Mouse (Mus musculus) T-helper 1 cell (primary cell): ENCODE measurements around the gene Fbxw8.

Experiments
- in situ Hi-C: fragments of 300-600 bp; cut with MboI, MseI; formaldehyde crosslinking; loops from one replicate; pipeline ENCODE4 v1.15.1; 2025; ENCODE audit warnings: high pct_unique_total_duplicates

The Fbxw8 gene

DNA sequence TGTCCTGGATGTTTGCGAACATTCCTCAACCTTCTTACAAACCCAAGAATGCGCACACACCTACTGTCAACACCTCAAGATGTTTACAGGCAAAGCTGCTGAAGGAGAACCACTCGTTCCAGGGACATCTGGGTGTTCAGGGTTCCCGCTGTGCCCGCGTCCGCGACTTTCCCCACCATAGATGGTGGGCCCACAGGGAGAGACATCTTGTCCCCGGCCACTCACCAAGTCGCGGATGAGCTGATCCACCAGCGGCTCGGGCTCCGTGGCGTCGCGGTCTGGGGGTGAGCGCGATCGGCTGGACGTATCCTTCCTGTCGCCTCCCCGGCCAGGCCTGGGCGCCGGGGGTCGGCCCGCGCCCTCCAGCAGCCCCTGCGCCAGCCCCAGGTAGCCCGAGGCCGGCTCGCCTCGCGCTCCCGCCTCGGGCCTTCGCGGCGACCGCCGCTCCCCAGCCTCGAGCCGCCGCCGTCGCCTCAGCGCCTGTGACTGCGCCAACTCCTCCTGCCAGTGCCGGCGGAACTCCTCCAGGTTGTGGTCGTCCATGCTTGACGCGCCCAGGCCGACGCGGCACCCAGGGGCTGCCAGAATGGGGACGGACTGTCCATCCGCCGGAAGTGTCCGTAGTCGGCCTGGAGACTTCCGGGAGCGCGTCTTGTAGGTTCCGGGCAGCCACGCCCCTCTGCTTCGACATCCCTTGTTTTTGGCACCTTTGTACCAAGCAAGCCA lies at the start of gene Fbxw8:
Gene Fbxw8 (minus strand): TSS at position 626 of the 726 bp plus-strand sequence.
- in situ Hi-C loops = no loop called here

DNA sequence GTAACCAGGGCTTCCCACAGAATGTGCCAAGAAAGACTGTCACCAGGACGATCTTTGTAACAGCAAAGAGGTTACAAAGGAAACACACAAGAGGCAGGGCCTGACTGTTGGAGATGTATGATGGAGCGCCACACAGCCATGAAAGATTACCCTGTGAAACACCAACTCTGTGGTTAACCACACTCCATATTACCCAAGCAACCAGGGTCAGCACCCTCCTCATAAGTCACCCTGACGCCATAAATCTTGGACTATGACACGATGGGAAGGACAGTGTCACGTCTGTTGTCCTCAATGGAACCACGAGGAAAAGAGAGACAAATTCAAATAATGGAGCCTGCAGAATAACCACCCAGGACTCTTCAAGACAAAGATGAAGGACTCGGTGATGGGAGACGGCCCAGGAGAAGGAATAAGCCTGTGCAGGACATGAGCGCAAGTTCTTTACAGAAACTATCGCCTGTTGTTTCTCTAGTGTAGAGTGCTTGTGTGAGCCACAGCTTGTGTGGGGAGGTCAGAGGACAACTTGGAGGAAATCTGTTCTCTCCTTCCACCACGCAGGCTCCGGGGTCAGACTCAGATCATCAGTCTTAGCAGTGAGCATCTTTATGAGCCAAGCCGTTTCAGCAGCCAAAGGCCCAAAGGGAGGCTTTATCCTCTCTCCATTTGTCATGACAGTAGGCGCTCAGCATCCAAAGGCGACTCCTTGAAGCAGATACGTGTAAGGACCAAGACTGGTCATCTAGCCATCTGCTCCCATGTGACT lies 49.6 kb upstream of the Fbxw8 start:
- in situ Hi-C loops = no loop called here

DNA sequence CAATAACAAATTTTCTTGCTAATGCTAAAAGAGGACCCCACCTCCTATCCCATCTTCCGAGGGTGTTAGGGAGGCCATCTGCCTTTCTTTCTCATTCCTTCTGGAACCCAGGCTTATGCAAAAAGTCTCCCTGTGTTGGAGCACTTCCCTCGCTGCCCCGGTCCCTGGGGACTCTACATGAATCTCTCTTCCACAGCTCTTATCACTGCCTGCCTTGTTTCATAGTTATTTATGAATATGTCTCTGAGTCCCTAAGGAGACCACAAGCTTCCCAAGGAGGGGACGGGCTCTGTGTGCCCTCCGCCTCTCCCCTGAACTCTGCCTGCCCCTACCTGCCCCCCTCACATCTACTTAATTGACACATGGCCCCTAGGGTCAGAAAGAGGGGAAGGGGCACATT lies 44.4 kb upstream of the Fbxw8 start:
- in situ Hi-C loops = no loop called here

DNA sequence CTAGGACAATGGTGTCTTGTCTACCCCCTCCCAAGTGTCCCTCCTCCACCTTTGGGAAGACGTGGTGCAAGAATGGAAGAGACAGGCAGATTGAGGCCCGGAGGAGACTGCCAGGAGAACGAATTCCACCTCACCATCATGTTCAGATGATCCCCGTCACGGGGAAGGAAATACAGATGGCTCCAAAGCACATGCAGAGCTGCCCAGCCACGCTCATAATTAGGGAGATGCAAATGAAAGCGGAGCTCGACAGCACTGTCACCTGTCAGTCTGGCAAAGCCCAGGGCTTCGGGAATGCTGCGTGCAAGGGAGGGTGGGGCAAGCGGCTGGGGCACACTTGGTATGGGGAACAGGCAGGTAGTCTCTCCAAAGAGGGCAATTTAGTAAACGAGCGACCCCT lies 42.2 kb upstream of the Fbxw8 start:
- in situ Hi-C loops = no loop called here

DNA sequence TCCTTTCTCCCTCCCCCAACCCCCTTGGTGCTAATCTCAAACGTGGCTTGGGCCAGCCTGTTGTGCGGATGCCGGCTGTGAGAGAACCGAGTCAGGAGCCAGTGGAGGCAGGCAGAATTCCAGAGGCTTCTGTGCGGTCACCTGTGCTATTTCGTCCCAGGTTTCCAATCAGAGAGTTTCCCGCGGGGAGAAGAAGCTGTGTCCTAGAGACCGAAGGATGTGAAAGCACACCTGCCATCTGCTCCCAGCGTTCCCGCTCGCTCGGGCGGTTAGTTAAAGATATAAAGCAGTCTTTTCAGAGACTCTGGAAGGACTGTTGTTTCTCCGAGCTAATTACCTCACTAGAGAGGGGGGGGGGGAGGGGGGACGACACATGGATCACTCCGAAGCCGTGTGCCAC lies 37.0 kb upstream of the Fbxw8 start:
- in situ Hi-C loops = no loop called here

DNA sequence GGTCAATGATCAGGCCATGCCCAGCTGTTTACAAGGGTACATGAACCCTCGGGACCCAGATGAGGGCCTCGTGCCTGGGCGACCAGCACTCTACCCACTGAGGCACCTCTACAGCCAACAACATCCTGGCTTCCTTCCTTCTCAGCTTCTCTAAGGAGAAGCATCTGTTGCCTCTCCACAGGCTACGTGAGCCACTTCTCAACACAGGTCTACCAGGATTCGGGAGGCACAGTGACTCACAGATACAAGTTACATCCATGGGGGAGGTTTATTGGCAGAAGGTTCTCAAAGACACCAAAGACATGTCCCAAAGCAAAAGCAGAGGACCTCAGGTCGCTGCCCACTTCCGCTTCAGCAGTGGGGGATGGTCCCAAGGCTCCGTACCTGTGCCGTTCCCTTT lies 35.2 kb upstream of the Fbxw8 start:
- in situ Hi-C loops = no loop called here

DNA sequence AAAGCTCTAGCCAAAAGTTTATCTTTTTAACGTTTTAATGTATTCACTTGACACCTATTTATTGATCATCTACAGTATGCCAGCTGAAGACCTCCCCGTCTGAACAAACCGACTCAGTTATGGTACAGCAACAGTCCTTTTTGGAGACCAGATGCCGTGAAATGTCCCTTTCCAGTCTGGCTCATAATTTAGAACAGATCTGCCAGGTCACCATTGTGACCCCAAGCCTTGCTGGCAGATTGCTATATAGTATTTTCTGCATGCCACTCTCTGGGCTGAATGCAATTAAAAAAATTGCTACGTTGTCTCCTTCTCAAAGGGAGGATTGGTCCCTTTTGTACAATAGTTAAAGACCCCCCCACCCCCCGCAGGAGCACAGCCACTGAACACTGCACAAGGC lies 33.1 kb upstream of the Fbxw8 start:
- in situ Hi-C loops = no loop called here

DNA sequence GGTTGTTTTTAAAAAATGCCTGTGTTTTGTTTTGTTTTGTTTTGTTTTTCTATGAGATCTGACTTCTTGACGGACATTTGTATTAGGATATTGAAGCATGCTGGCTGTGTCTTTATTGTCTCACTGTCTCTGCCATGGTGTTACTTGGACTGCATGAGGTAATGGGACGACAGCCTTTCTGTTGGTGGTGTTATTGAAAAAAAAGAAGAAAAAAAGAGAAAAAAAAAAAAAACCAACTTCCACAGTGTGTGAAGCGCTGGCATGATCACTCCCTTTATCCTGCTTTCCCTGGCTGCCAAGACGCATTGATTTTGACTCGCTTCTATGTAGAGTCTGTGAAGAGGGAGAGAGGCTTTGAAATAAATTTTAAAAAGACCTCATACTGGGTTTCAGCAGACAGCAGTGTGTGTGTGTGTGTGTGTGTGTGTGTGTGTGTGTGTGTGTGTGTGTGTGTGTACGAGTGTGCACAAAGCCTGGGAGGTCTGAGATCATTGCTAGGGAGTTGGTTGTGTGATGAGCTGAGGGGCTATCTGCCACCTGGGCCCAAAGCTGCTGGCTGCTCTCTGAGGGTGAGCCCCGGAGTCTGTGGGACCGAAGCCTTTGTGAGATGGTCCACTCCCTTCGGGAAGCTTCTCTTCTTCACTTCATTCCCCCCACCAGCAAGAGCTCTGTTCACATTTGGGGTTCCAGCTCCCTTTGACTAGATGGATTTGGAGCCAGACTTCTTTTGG lies 31.8 kb upstream of the Fbxw8 start:
- in situ Hi-C loops = no loop called here

DNA sequence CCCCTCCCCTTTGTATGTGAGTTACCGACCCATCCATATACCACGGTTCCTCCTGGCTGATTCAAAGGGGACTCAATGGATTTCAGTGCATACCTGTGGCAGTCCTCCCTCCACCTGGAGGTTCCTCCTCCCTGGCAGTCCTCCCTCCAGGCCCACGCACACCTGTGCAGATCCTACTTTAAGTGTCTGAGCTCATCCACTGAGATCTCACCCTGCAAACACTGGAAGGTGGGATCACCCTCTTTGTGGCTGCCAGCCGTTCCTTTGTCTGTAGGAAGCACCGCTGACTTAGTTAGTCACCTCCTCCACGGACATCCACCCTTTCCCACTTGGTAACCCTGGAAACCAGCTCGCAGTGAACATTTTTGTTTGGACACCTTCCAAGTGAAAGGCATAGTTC lies 22.4 kb upstream of the Fbxw8 start:
- in situ Hi-C loops = no loop called here

DNA sequence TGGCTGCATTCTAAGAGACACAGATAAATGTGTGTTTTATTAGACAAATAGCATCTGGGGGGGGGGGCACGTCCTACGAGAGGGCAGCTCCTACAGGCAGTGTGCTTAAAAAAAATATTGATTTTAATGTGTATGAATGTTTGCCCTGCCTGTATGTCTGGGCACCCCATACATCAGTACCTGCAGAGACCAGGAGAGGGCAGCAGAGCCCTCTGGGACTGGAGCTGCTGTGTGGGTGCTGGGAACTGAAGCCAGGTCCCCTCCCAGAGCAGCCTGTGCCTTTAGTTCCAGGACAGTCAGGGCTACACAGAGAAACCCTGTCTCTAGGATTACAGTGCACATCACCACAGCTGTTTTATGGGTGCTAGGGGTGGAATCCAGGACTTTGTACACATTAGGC lies 19.9 kb upstream of the Fbxw8 start:
- in situ Hi-C loops = no loop called here

DNA sequence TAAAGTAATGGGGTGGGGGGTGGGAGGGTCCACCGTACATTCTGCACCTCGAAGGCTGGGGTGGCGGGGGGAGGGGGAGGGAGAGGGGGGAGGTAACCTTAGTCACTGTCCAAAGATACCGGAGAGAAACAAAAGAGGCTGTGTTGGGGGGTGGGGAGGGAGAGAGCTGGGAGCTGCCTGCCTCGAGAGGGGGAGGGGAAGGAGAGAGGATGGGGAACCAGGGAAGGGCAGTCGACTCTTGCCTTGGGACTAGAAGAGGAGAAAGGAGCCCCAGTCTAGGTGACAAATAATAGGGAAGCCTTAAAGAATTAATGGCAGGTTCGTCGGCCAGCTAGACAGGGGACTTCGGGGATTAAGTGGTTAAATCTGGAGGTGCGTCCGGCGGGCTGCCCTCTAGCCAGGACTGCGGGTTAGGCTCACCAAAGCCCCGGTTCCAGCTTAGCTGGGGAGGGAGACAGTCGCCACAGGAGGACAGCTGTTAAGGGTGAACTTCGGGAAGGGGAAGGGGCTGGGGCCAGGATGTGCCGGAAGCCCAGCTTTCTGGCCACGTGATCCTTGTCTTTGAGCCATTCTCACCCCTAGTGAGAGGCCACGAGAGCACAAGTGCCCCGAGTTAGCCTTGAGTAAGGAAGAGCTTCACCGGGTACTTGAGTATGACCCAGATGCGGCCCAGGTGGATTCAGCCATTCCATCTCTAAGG lies 19.2 kb upstream of the Fbxw8 start:
- in situ Hi-C loops = no loop called here

DNA sequence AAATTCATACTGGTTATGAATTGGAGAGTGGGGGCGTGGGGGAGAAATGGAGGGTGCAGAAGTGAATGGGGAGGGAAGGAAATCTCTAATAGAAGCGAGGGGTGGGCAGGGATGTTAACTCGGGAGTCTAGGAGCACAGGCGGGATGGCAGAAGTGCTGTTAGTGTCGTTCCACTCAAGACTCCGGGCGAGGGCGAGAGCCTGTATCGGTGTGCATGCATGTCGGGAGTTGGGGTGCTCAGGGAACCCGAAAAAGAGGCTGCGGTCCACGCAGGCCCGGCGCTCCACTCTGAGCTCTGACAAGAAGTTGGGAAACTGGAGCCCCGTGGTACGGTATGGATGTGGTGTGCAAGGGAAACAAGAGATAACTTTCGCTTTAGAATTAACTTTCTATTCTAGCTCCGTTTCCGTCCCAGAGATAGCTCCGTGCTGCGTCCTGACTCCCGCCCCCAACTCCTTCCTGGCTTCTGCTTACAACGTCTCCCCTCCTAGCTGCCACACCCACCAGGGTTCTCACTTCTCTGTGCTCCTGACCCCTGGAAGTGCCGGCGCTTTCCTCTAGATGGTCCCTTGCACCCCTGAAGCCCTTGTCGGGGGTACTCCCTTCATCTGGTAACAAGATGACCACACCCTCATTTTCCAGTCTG lies 16.9 kb upstream of the Fbxw8 start:
- in situ Hi-C loops = no loop called here

DNA sequence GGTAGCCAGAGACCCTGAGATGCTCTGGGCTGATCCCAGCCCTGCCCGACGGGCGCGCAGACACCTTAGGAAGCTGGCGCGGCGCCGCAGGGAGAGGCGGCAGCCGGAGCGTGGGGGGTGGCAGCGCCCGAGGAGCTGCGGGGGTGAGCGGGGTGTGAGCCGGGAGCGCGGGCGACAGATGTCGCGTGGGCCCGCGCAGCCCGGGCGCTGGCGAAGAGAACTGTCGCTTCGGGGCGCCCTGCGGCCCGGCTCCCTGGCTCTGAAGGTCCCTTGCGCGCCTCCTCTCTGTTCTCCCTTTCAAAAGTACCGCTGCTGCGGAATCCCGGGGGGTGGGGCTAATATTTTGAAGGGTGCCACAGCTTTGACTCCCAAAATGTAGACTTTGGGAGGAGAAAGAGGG lies 16.4 kb upstream of the Fbxw8 start:
- in situ Hi-C loops = no loop called here

DNA sequence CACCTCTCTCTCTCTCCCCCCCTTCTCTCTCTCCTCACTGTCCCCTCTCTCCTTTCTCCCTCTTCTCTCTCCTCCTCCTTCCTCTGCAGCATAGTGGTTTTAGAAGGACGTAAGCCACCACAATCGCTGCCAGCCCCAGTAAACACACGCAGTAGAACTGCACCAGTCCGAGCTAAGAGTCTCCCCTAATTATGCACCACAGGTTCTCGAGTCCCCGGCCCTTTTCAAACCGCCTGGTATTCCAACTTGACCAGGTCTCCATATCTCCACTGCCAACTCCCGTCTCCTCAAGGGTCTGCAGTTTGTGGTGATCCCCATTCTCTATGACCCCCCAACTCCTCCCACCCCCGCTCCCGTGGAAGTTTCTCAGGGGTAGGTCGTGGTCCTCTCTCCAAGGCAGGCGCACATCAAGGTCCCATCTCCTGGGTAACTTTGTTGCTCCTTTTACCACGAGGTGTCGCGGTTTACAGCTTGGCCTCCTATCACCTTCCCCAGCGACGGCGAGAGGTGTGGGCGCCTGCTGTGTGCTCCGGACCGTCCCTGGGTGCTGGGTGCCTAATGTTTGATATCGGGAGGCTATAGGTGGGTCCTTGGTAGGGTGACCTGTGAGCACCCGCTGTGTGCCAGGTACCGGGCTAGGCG lies 15.7 kb upstream of the Fbxw8 start:
- in situ Hi-C loops = no loop called here

DNA sequence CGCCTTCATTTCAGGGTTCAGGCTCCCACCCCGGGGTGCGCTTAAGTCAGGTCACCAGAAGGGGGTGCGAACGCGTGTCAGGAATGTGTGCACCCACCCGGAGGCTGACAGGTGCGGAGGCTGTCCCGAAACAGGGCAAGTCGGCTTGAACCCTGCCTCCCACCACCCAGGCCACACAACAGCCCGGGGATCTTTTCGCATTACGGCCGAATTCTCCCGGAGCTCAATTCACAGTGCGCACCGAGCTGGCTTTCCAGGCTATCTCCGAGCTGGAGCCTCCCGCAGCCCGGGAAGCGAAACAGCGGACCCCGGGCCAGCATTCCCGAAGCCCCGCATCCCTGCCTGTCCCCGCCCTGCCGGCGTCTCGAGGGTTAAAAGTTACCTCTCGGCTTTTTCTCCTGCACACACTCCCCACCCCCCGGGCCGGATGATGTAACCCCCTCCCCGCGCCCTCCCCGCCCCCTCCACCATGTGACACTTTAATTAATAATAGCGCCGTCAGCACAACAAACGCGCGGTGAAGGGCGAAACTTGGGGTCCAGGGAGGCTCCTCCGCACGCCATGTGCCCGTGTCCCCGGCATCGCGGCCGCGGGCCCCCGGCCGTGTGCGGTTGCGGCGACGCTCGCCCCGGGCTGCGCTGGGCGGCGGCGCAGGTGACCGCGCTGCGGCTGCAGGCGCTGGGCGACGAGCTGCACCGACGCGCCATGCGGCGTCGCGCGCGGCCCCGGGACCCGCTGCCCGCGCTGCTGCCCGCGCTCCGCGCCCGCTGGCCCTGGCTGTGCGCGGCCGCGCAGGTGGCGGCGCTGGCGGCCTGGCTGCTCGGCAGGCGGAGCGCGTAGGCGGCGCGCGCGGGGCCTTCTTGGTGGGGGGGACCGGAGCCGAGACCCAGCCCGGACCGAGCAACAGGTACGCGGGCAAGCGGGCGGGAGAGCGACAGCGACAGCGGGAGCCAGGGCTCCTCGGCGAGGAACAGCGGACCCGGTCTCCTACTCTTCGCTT lies 14.3 kb upstream of the Fbxw8 start:
- in situ Hi-C loops = no loop called here

DNA sequence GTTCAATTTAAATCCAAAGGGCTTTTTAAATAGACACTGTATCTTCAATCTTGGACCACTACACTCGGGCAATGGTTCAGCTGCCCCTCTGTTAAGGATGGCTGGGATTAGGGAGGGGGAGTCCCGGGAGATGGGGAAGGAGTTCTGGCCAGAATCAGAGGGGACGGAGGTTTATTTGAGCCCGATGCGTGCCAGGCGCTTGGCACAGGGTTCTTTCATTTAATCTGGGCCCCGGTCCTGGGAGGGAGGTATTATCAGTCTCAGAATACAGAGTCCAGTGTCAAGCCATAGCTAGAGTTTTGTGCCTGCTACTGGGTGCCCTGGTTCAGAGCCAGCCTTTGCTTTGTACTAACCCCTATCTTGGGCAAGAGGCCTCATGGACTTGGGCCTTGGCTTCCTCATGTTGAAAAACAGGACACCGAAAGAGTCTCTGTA lies 12.3 kb upstream of the Fbxw8 start:
- in situ Hi-C loops = no loop called here

DNA sequence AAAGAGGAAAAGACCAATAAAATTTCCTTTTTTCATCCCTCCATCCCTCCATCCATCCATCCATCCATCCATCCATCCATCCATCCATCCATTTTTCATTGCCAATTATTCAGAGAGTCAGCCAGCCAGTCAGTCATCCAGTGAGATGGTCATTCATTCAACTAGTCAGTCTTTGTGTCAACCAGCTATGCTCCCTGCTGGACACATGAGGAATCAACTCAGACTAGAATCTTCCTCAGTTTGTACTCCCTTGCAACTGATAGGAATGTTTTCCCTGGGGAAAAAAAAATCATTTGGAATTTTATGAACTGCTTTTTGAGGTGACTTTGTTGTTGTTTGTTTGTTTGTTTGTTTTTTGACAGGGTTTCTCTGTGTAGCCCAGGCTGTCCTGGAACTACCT lies 10.2 kb upstream of the Fbxw8 start:
- in situ Hi-C loops = no loop called here

DNA sequence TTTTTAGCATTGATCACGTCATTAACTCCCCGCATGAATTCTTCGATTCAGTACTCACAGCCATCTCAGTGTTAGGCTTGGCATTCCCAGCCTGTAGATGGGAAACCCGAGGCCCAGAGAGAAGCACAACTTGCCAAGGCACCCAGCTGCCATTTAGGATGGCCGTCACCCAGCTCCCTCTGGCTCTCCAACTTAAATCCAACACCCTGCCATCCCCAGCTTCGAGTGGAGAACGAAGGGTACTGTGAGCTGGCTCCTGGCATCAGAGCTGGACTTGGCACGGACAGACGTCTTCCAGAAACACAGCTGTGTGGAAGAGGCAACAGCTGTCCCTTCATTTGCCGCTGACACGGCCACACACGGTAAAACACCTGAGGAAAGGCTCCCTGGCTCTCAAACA lies 9.3 kb upstream of the Fbxw8 start, which contains the start of gene Hrk:
Gene Hrk (plus strand): TSS at position 68 of the 400 bp plus-strand sequence.
- in situ Hi-C loops = no loop called here

DNA sequence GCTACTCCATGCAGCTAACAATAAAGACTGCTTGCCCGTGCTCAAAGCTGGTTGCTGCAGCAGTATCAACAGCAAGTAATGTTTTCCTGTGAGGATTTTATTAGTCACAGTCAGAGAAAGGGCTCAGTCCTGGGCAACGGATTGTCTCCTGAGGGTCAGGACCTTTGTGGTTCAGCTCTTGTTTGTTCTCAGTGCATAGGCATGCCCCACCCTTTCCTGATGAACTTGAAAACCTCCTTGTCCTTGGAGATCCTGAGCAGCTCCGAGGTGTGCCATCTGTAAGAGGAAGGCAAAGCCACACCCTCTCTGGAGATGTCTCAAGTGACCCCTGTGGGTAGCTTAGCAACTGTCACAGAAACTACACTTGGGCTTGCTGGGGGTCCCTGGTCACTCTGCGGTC lies 5.4 kb upstream of the Fbxw8 start:
- in situ Hi-C loops = no loop called here

DNA sequence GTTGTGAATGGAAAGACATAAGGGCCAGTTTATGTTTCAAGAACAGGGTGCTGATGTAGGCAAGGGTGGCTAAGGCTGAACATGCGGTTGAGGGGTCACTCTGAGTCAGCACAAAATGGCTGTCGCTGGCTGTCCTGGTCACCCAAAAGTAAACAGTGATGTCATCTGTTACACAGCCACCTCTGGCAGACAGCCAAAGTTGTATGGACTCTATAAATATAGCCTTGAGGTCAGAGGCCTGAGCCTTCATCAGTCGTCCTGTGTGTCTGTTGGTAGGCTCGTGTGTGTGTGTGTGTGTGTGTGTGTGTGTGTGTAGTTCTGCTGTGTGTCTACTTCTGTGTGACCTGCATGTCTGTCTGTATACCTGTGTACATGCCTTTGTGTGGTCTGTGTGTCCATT lies 1.7 kb upstream of the Fbxw8 start:
- in situ Hi-C loops = no loop called here
